Mouse (Mus musculus): Measurements from ENCODE around the gene Plpp7.

GRCm38 (mm10) chr2:32141602-32142001, 46.3 kb downstream of the Plpp7 start:
- no peak for TF ChIP-seq JUND (IDR thresholded peaks at IDR 0.05; ENCODE audit: low read depth, low read length)
- TF ChIP-seq MAX (IDR thresholded peaks at IDR 0.05; ENCODE audit: low read length): no peak
- TF ChIP-seq TCF12 (IDR thresholded peaks at IDR 0.05; ENCODE audit: low read depth, low read length): no peak
- no peak for TF ChIP-seq POLR2A (IDR thresholded peaks at IDR 0.05; ENCODE audit: control insufficient read depth in 1 of 2, insufficient read depth in 1 of 2, low read depth in 1 of 2, low read length in 2 of 2, poor library complexity in 1 of 2)
- no peak for TF ChIP-seq GATA1 (IDR thresholded peaks at IDR 0.05; ENCODE audit: low read depth, low read length)

Measured in MEL (cell line).